Mouse (Mus musculus) MEL (cell line): ENCODE data around the gene Bfsp2.

Experiments used
- CTCF ChIP-seq, 3 experiments: IDR thresholded peaks in 2 of 3; conservative IDR thresholded peaks in 1 of 3; 2 replicates each; pipeline ENCODE4 v1.5.1; 2011 to 2012; ENCODE audit warnings: low read length in 3 of 3, low read depth in 2 of 3, mild to moderate bottlenecking in 2 of 3, improper control_type of control experiment in 1 of 3, inconsistent platforms in 1 of 3, mixed read lengths in 1 of 3, moderate library complexity in 1 of 3; ENCODE audit not compliant: control insufficient read depth in 1 of 3, insufficient read depth in 1 of 3, poor library complexity in 1 of 3, severe bottlenecking in 1 of 3
- POLR2A ChIP-seq, 2 experiments: IDR thresholded peaks; 2 replicates each; pipeline ENCODE4 v1.6.1; 2011 to 2012; ENCODE audit warnings: low read length in 2 of 2, mild to moderate bottlenecking in 2 of 2, control low read depth in 1 of 2, improper control_type of control experiment in 1 of 2, low read depth in 1 of 2, moderate library complexity in 1 of 2; ENCODE audit not compliant: control insufficient read depth in 1 of 2, insufficient read depth in 1 of 2, poor library complexity in 1 of 2

DNA sequence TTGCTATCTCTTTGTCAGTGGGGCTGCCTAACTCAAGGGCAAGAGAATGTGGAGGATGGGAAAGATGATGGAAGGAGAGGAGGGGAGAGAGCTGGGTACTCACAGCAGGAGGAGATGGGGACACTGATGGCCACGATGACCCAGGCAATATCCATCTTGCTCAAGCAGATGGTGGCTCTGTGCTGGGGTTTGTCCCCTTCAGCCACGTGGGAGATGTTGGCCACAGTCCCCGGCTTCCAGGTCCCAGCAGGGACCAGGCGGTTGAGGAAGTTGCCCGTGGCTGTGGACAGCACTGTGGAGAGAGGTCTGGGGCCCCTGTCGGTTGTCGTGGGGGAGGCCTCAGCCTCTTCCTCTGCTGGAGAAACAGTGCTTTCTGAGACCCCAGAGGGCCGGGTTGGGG lies 18.5 kb upstream of the Bfsp2 start:
- no peak for TF ChIP-seq POLR2A (IDR thresholded peaks at IDR 0.05; ENCODE audit: control insufficient read depth in 1 of 2, insufficient read depth in 1 of 2, low read depth in 1 of 2, low read length in 2 of 2, poor library complexity in 1 of 2)
- no peak for TF ChIP-seq CTCF (IDR thresholded peaks at IDR 0.05 in 2 of 3, conservative IDR thresholded peaks at IDR 0.05 in 1 of 3; ENCODE audit: control insufficient read depth in 1 of 3, insufficient read depth in 1 of 3, low read depth in 2 of 3, low read length in 3 of 3, poor library complexity in 1 of 3, severe bottlenecking in 1 of 3)
